Mouse (Mus musculus) left cerebral cortex, postnatal 36 days (tissue): ENCODE results near the gene Dhx34. TPM values are rescaled to one million over a fixed set of nuclear protein-coding genes. Genes with fewer than 3 reads are reported as not detected.

Experiments
- total RNA-seq, 2 experiments: library from RNA; stranded (reverse); gene quantifications; 2 replicates each; pipeline ENCODE4 v1.2.3; 2021

Dhx34 gene
- total RNA-seq, 2 experiments from 2014 or later = 11.2 to 13.1 TPM

Other genes with a start within 250 kb of the Dhx34 start
- gene Bicra, start 174.1 kb downstream of the Dhx34 start, total RNA-seq = 10 to 100 TPM; 11.4 to 17.3 TPM
- gene Zfp541, start 160.2 kb downstream of the Dhx34 start, total RNA-seq = under 1 TPM; 0.64 to 0.88 TPM
- 100 to 1,000 TPM; 269 to 307 TPM for gene Napa, start 123.6 kb downstream of the Dhx34 start, total RNA-seq
- gene Kptn, start 102.1 kb downstream of the Dhx34 start, total RNA-seq = 10 to 100 TPM; 40.9 to 44.9 TPM
- 100 to 1,000 TPM; 242 to 273 TPM for gene Slc8a2, start 92.2 kb downstream of the Dhx34 start, total RNA-seq
- 10 to 100 TPM; 37.3 to 40.9 TPM for gene Meis3, start 46.9 kb downstream of the Dhx34 start, total RNA-seq
- gene C5ar2, start 22.1 kb upstream of the Dhx34 start, total RNA-seq = under 1 TPM; 0.61 to 0.74 TPM
- gene C5ar1, start 37.5 kb upstream of the Dhx34 start, total RNA-seq = 1 to 10 TPM in 1 of 2 experiments, under 1 TPM in 1; 0.54 to 2.5 TPM
- gene Inafm1, start 51.6 kb upstream of the Dhx34 start, total RNA-seq = 10 to 100 TPM; 32.1 to 33.5 TPM
- 10 to 100 TPM; 75.4 to 87.2 TPM for gene Ccdc9, start 64.8 kb upstream of the Dhx34 start, total RNA-seq
- 10 to 100 TPM; 11.9 to 14.6 TPM for gene Bbc3, start 86.4 kb upstream of the Dhx34 start, total RNA-seq
- gene Sae1, start 165.8 kb upstream of the Dhx34 start, total RNA-seq = 100 to 1,000 TPM; 104 to 111 TPM
- 10 to 100 TPM; 66.3 to 67.7 TPM for gene Zc3h4, start 178.9 kb upstream of the Dhx34 start, total RNA-seq
- gene Tmem160, start 230.7 kb upstream of the Dhx34 start, total RNA-seq = 10 to 100 TPM; 62.3 to 85.7 TPM